Mouse (Mus musculus) subcutaneous adipose tissue, adult 2 months (tissue): ENCODE results near the gene B3galt5. TPM values are rescaled to one million over a fixed set of nuclear protein-coding genes. Genes with fewer than 3 reads are reported as not detected.

Experiments
- polyA plus RNA-seq: library from polyadenylated mRNA; depleted of rRNA; stranded (reverse); fragments of >200 nt; gene quantifications from 2 replicates; pipeline ENCODE4 v1.2.3, GENCODE M21; 2012; ENCODE audit warnings: low replicate concordance; rRNA removed

Gene B3galt5
- polyA plus RNA-seq = 0.09 TPM in 1 of 2 replicates, not detected in the other

DNA sequence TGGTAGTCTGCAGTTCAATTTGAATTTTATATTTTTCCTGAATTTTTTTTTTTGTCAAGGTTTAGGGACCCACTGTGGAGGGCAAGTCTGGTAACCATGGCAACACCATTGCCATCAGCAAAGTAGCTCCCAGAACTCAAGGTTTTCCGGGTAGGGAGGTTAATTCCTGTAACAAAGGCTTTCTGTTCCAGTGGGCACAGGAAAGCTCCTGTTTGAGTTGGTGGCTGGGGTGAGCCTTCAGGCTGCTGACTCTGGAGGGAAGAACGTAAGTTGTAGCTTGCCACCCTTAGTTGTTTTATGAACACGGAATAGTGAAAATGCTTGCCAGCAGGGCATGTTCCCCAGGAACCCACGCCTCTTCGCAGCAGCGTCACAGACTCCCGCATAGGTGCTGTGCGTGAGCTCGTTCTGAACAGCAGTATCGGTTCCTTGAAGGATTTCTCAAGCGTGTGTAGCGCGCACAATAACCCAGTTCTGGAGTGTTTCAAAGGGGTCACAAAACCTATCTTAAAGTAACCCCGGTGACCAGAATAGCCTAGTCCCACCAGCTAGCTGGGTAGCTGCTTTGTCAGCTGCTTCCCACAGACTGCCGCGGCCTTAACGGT lies at the start of gene B3galt5:
TSS of gene B3galt5 (plus strand) at position 436 of the 605 bp plus-strand sequence.

DNA sequence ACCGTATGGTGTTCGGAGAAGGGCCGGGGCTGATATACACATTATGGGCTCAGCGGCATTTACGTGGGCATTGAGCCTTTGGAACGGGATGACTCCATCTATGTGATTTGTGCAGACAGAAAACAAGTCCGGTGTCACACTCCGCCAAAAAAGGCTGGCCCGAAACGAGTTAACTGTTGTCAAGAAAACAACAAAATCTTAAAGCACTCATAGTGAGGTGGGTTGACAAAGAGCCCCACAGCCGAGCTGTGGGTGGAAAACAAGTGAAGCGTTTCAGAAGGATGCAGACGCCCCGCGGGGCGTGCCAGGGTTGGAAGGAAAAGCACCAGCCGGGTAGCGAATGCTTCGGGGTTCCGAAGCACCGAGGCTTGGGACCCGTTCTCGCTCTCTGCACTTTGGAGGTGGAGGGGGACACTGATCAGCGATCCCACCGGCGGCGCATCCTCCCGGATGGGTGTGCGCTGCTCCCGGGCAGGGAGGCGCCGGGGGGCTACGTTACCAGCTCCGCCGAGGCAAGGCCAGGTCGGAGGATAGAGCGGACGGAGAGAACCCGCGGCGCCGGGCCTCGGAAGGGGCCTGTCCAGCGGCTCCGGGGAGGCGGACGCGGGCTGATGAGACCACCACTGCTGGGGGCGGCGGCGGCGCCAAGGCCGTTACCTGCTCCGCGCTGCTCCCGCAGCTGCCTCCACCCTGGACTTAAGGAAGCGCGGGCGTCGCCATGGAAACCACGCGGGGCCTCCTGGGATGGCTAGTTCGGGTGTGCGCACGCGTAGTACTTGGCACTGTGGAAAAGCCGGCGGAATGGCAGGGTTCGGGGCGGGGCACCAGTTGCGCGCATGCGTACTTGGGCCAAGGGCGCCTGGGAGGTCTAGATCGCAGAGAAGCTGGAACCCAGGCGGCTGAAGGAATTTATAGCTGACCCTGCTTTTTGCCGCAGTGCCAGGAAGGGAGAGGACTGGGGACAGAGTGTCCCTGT lies 43.8 kb upstream of the B3galt5 start, which contains the start of gene Lca5l:
TSS of gene Lca5l (minus strand) at position 741 of the 976 bp plus-strand sequence.

DNA sequence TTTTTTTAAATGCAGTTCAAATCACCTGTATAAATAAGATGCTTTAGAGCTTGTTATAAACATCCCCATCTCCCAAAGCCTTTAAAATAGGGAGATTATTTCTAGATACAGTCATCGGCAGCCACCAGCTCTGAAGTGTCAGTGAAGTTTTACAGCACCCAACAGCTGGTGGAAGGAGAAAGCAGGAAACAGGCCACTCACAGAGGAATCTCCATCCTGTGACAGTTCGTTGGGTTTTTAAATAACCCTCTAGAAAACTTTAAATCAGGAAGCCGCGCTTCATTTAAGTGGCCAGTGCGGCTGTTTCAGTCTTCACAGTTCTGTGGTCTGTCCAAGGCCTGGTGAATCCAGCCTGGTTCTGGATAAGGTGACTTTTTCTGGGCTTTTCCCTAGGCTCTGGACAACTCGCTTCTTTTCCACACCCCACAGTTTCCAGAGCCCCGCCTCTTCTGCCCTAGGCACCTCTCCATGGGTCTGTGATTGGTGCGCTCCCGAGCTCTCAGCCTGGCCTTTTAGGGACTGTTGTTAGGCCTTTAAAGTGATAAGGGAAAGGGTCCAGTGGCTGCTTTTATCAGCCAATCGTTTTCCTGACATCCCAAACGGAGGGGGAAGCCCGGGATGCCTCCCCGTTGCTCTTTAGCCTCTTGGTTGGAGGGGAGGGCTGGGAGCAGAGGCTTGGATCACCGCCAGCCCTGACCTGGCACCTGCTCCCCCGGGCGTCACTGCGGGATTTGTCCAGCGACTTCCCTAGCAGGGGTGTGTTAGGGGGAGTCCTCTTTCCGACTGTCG lies 35.5 kb upstream of the B3galt5 start, which contains the start of gene Sh3bgr:
TSS of gene Sh3bgr (plus strand) at position 538 of the 789 bp plus-strand sequence.

Other genes with a start within 250 kb of the B3galt5 start
- gene Psmg1, start 244.8 kb upstream of the B3galt5 start, polyA plus RNA-seq = 26.2 and 34.6 TPM in 2 replicates
- gene Brwd1, start 153.3 kb upstream of the B3galt5 start, polyA plus RNA-seq = 18.6 and 44.4 TPM in 2 replicates
- gene Hmgn1, start 108.1 kb upstream of the B3galt5 start, polyA plus RNA-seq = 19.6 and 51.5 TPM in 2 replicates
- gene Wrb, start 90.4 kb upstream of the B3galt5 start, polyA plus RNA-seq = 51.8 and 98.1 TPM in 2 replicates
- 0.47 and 1.4 TPM in 2 replicates for gene Lca5l, start 43.5 kb upstream of the B3galt5 start, polyA plus RNA-seq
- 3.6 and 45.7 TPM in 2 replicates for gene Sh3bgr, start 35.4 kb upstream of the B3galt5 start, polyA plus RNA-seq
- gene Itgb2l, start 207.8 kb downstream of the B3galt5 start, polyA plus RNA-seq = 0.06 TPM in 1 of 2 replicates, not detected in the other
- 1.5 and 84.0 TPM in 2 replicates for gene Pcp4, start 231.8 kb downstream of the B3galt5 start, polyA plus RNA-seq